Mouse (Mus musculus) stomach, postnatal 0 days (tissue): ENCODE measurements around the gene Gm5767.

Experiments used
- CTCF ChIP-seq: IDR thresholded peaks from 2 replicates; pipeline ENCODE4 v1.5.1; 2016; ENCODE audit warnings: antibody characterized with exemption, low read depth, mild to moderate bottlenecking, moderate library complexity
- EP300 ChIP-seq: optimal IDR thresholded peaks from 2 replicates; pipeline ENCODE3; 2016; ENCODE audit warnings: antibody characterized with exemption

DNA sequence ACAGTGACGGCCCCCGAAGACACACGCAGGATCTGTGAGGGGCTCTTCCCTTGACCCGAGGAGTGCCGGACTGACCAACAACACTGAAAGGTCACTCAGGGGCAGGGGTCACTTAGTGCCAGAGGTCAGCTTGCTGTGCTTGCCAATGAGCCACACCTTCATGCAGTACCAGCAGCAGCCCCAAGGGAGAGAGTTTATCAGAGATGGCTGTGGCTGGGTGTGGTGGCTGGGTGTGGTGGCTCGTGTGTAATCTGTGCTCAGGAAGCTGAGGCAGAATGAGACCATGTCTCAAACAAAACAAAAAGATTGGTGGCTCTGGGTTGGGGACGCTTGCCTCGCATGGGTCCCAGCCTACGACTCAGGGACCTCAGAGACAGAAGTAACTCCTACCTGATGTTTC is 25.0 kb upstream of the Gm5767 start:
- TF ChIP-seq CTCF (peak; percentile 33; the same call in 1 of the 2 replicates), EP300 (no peak)
